Mouse (Mus musculus) CH12.LX (cell line): ENCODE results near the gene Gpr146. TPM values are rescaled to one million over a fixed set of nuclear protein-coding genes. Genes with fewer than 3 reads are reported as not detected.
A peak's percentile ranks its signal among the peaks of the same experiment; 100 is the strongest.

Experiments used
- DNase-seq: peaks from one replicate; pipeline ENCODE4 v3.0.0-alpha.2; 2013; ENCODE audit errors: extremely low read depth
- H3K27ac ChIP-seq: 2 replicates; pipeline ENCODE4 v1.5.1; 2012; ENCODE audit warnings: low read depth, mild to moderate bottlenecking, control low read depth, moderate library complexity; ENCODE audit not compliant: insufficient read depth
- H3K27me3 ChIP-seq: replicated peaks from 2 replicates; pipeline ENCODE3; 2012; ENCODE audit warnings: inconsistent platforms
- H3K36me3 ChIP-seq, 2 experiments: replicated peaks in 1 of 2; 2 replicates each; pipeline versions ENCODE3 to v1.6.1; 2012; ENCODE audit warnings: inconsistent platforms in 1 of 2, low read length in 1 of 2, mild to moderate bottlenecking in 1 of 2, mixed read lengths in 1 of 2, moderate library complexity in 1 of 2; ENCODE audit not compliant: control insufficient read depth in 1 of 2, insufficient read depth in 1 of 2
- H3K4me1 ChIP-seq, 2 experiments: 2 replicates each; pipeline ENCODE4 v1.6.1; 2012; ENCODE audit warnings: inconsistent platforms in 1 of 2, moderate library complexity in 1 of 2; ENCODE audit not compliant: insufficient read depth in 2 of 2, control insufficient read depth in 1 of 2
- H3K4me2 ChIP-seq: 2 replicates; pipeline ENCODE4 v1.6.1; 2012; ENCODE audit warnings: low read depth, mild to moderate bottlenecking, control low read depth; ENCODE audit not compliant: poor library complexity, insufficient read depth, severe bottlenecking
- H3K4me3 ChIP-seq, 3 experiments: fragments of 150-350 bp in 1 of 3; sonication (generic) in 1 of 3; replicated peaks in 1 of 3; 2 replicates each; pipeline versions ENCODE3 to v1.5.1; 2011 to 2012; ENCODE audit warnings: low read depth in 2 of 3, low read length in 2 of 3, mild to moderate bottlenecking in 2 of 3, moderate library complexity in 2 of 3, control low read depth in 1 of 3, improper control_type of control experiment in 1 of 3, inconsistent platforms in 1 of 3, mixed read lengths in 1 of 3; ENCODE audit not compliant: poor library complexity in 1 of 3
- H3K79me2 ChIP-seq: replicated peaks from 2 replicates; pipeline ENCODE4 v1.6.1; 2012; ENCODE audit warnings: mild to moderate bottlenecking, moderate library complexity; ENCODE audit not compliant: control insufficient read depth, poor library complexity, insufficient read depth, severe bottlenecking; ENCODE audit errors: extremely low read depth
- H3K9ac ChIP-seq: 2 replicates; pipeline ENCODE4 v1.6.1; 2012; ENCODE audit warnings: low read depth, mild to moderate bottlenecking, control low read depth, moderate library complexity; ENCODE audit not compliant: insufficient read depth
- H3K9me3 ChIP-seq: replicated peaks from 2 replicates; pipeline ENCODE3; 2012; ENCODE audit warnings: low read length, inconsistent platforms, mixed read lengths
- BHLHE40 ChIP-seq: IDR thresholded peaks from 2 replicates; pipeline ENCODE4 v1.6.1; 2011; ENCODE audit warnings: mild to moderate bottlenecking, low read depth, low read length, improper control_type of control experiment
- CTCF ChIP-seq, 2 experiments: IDR thresholded peaks in 1 of 2; conservative IDR thresholded peaks in 1 of 2; 2 replicates each; pipeline ENCODE4 v1.5.1; 2011 to 2012; ENCODE audit warnings: low read depth in 2 of 2, low read length in 2 of 2, improper control_type of control experiment in 1 of 2, inconsistent platforms in 1 of 2, mild to moderate bottlenecking in 1 of 2, moderate library complexity in 1 of 2
- E2F4 ChIP-seq: IDR thresholded peaks from 2 replicates; pipeline ENCODE4 v1.6.1; 2011; ENCODE audit warnings: low read depth, low read length, improper control_type of control experiment; ENCODE audit not compliant: insufficient replicate concordance
- ELF1 ChIP-seq: IDR thresholded peaks from 2 replicates; pipeline ENCODE4 v1.6.1; 2014; ENCODE audit warnings: low read depth, mild to moderate bottlenecking, inconsistent platforms, low read length, improper control_type of control experiment
- HCFC1 ChIP-seq: IDR thresholded peaks from 2 replicates; pipeline ENCODE4 v1.6.1; 2012; ENCODE audit warnings: low read depth, mild to moderate bottlenecking, inconsistent platforms, low read length, improper control_type of control experiment
- IRF4 ChIP-seq: IDR thresholded peaks from 2 replicates; pipeline ENCODE4 v1.6.1; 2014; ENCODE audit warnings: low read depth, mild to moderate bottlenecking, inconsistent platforms, low read length, improper control_type of control experiment
- JUN ChIP-seq: IDR thresholded peaks from 2 replicates; pipeline ENCODE4 v1.6.1; 2011; ENCODE audit warnings: low read depth, mild to moderate bottlenecking, low read length, improper control_type of control experiment, moderate library complexity; ENCODE audit not compliant: insufficient read depth
- MAFK ChIP-seq: IDR thresholded peaks from 2 replicates; pipeline ENCODE4 v1.6.1; 2011; ENCODE audit warnings: low read length, improper control_type of control experiment; ENCODE audit not compliant: insufficient replicate concordance
- MAZ ChIP-seq: IDR thresholded peaks from 2 replicates; pipeline ENCODE4 v1.6.1; 2012; ENCODE audit warnings: low read depth, mild to moderate bottlenecking, inconsistent platforms, low read length, improper control_type of control experiment, moderate library complexity
- MYC ChIP-seq: IDR thresholded peaks from 2 replicates; pipeline ENCODE4 v1.6.1; 2011; ENCODE audit warnings: low read depth, mild to moderate bottlenecking, improper control_type of control experiment, low read length
- NRF1 ChIP-seq: IDR thresholded peaks from 2 replicates; pipeline ENCODE4 v1.6.1; 2014; ENCODE audit warnings: low read depth, mild to moderate bottlenecking, inconsistent platforms, low read length, improper control_type of control experiment, moderate library complexity
- PAX5 ChIP-seq: IDR thresholded peaks from 2 replicates; pipeline ENCODE4 v1.6.1; 2012; ENCODE audit warnings: low read length, inconsistent platforms, mixed read lengths
- RCOR1 ChIP-seq: conservative IDR thresholded peaks from 2 replicates; pipeline ENCODE4 v1.6.1; 2012; ENCODE audit warnings: low read depth, mild to moderate bottlenecking, inconsistent platforms, low read length, improper control_type of control experiment
- TBP ChIP-seq: conservative IDR thresholded peaks from 2 replicates; pipeline ENCODE4 v1.6.1; 2011; ENCODE audit warnings: low read depth, low read length, improper control_type of control experiment
- TCF12 ChIP-seq: IDR thresholded peaks from 2 replicates; pipeline ENCODE4 v1.6.1; 2014; ENCODE audit warnings: low read depth, mild to moderate bottlenecking, inconsistent platforms, low read length, improper control_type of control experiment
- UBTF ChIP-seq: IDR thresholded peaks from 2 replicates; pipeline ENCODE4 v1.6.1; 2012; ENCODE audit warnings: low read depth, mild to moderate bottlenecking, inconsistent platforms, low read length, improper control_type of control experiment, moderate library complexity
- USF1 ChIP-seq: IDR thresholded peaks from 2 replicates; pipeline ENCODE4 v1.6.1; 2014; ENCODE audit warnings: low read depth, mild to moderate bottlenecking, inconsistent platforms, low read length, improper control_type of control experiment
- ZNF384 ChIP-seq: IDR thresholded peaks from 2 replicates; pipeline ENCODE4 v1.6.1; 2012; ENCODE audit warnings: low read depth, low read length, improper control_type of control experiment, inconsistent platforms
- dilution Hi-C: fragments of 300-500 bp; cut with MboI; formaldehyde crosslinking; loops from 2 replicates; pipeline ENCODE4 v1.14.3; 2020; ENCODE audit warnings: low sequenced_read_pairs; ENCODE audit not compliant: extremely low pct_unique_long_range_greater_than_20kb, extremely low pct_ligation_motif_present
- in situ Hi-C: fragments of 300-500 bp; cut with MboI; formaldehyde crosslinking; loops from 3 replicates; pipeline ENCODE4 v1.14.3; 2019; ENCODE audit warnings: low sequenced_read_pairs, low pct_ligation_motif_present, low pct_unique_long_range_greater_than_20kb, mixed read lengths
- polyA plus RNA-seq: library from polyadenylated mRNA; unstranded; fragments of >175 nt; gene quantifications from 2 replicates; pipeline ENCODE4 v1.2.1, GENCODE M21; 2012; ENCODE audit warnings: low read depth; ENCODE audit not compliant: insufficient read length
- total RNA-seq, 2 experiments: library from RNA; depleted of rRNA; stranded (reverse); fragments of 300-350 nt in 1 of 2; fragments of >200 nt in 1 of 2; gene quantifications; 2 replicates each; pipeline ENCODE4 v1.2.3; 2012 to 2014

The Gpr146 gene
- total and polyA plus RNA-seq, 3 experiments, result 0.13 TPM; not detected in 2

DNA sequence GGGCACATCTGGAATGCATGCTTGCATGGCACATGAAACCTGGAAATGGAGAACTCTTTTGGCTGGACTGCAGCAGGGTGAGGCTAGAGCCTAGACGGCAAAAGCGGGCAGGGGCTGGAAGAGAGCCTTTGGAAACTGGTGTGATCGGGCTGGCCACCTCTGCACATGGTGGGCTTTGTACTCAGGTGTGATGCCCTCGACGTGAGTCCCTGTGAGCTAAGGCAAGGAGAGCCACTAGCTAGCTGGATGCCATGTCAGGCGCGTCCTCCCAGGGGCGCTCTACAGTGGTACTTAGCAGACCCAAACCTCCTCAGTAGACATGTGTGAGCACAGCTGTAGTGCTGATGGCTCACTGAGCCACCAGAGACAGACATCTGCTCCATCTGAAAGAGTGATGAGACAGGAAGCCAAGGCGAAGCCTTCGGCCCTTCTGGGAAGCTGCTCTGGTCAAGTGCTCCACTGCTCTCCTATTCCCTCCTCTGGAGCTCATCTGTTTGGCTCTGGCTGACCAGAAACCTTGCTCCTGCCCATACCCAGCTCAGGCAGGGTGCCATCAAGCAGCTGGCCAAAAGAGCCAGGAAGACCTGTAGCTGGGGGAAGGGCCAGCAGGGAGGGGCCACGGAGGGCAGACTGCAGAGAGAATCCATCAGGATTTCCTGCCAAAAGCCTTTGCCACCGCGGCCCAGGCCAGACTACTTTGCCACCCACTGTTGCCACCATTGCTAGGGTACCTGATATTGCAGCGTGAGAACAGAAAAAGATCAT is 29.8 kb downstream of the Gpr146 start:
- H3K4me3 ChIP-seq, result no peak overlapping the region
- in situ Hi-C loops, result no loop called here
- no peaks in the 10 kb centered on the region for H3K9me3 ChIP-seq
- H3K9ac ChIP-seq, result no peak overlapping the region
- peaks cover 14 to 75% of the 10 kb centered on the region in 2 experiments for H3K4me1 ChIP-seq
- no peak for DNase-seq
- H3K79me2 ChIP-seq, result no peaks in the 10 kb centered on the region
- H3K36me3 ChIP-seq, result peaks cover 0 to 62% of the 10 kb centered on the region in 2 experiments
- H3K27me3 ChIP-seq, result no peaks in the 10 kb centered on the region
- no peak for TF ChIP-seq UBTF
- no peak for TF ChIP-seq MAZ
- no peak for TF ChIP-seq BHLHE40
- no peak for TF ChIP-seq TBP
- TF ChIP-seq IRF4, result no peak
- no peak for TF ChIP-seq ELF1
- no peak for TF ChIP-seq TCF12
- no peak for TF ChIP-seq USF1
- TF ChIP-seq PAX5, result no peak
- no peak for TF ChIP-seq RCOR1
- no peak for TF ChIP-seq HCFC1
- no peak for TF ChIP-seq NRF1
- TF ChIP-seq, all 38 proteins: peak for 0
- Histone ChIP-seq H3K27ac (no peak overlapping the region), H3K4me2 (no peak overlapping the region)
- dilution Hi-C loops, result no loop called here

DNA sequence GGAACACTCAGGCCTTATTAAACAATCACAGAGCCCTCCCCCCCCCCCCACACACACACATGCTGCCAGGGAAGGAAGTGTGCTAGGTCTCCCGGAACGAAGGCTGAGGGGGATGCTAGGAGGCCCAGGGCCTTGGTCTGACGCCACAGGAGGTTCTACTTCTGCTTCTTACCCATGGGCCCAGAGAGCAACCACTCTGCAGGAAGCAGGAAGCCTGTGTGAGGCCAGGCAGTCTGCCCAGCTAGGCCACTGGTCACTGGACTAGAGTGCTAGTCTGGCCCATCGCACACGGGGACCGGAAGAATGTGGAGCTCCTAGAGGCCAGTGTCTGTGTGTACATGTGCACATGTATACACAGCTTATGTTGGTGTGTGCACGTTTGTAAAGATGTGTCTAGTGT is 31.0 kb downstream of the Gpr146 start:
- Histone ChIP-seq H3K27ac (0 out of 2 replicates have a peak overlapping the region, but pooled peaks have one; percentile 6), H3K9ac (no peak overlapping the region), H3K9me3 (no peaks in the 10 kb centered on the region), H3K4me3 (peak overlapping the region in 1 of 3 experiments; percentile 41), H3K4me2 (no peak overlapping the region), H3K36me3 (peaks cover 0 to 57% of the 10 kb centered on the region in 2 experiments), H3K27me3 (no peaks in the 10 kb centered on the region), H3K79me2 (no peaks in the 10 kb centered on the region), H3K4me1 (peaks cover 14 to 69% of the 10 kb centered on the region in 2 experiments)
- dilution Hi-C loops, result no loop called here
- no peak for TF ChIP-seq E2F4
- TF ChIP-seq MYC, result no peak
- TF ChIP-seq CTCF (conservative IDR thresholded peaks at IDR 0.05 in 1 of 2, IDR thresholded peaks at IDR 0.05 in 1 of 2; ENCODE audit: low read depth in 2 of 2, low read length in 2 of 2), result no peak
- no peak for TF ChIP-seq UBTF
- no peak for TF ChIP-seq TCF12
- no peak for TF ChIP-seq MAFK
- TF ChIP-seq ZNF384, result no peak
- TF ChIP-seq JUN, result no peak
- DNase-seq, result peak; percentile 68
- in situ Hi-C loops, result no loop called here
